ENCODE assay signal across 27 mouse cellular contexts in genomic region chr13:90498978-90499377, GRCm38 (mm10).
DNase-seq lines count a peak whose midpoint lies in the region; ATAC-seq and TF ChIP-seq lines count a peak whose summit lies in the region.
"Had no signal": no experiment of that assay in that cellular context is flagged by ENCODE, and none has a peak within 500 bp of the region (broad histone marks: within the 10 kb centered on the region; RNA-seq: fewer than 3 reads in every experiment).

No protein-coding gene starts in this region.

- H3K4me3 ChIP-seq in MEL (ENCODE audit: control insufficient read depth in 1 of 2, insufficient read depth in 1 of 2, low read depth in 2 of 2, low read length in 2 of 2) = no peak overlapping the region
- no peak overlapping the region for H3K4me3 ChIP-seq in kidney, adult 2 months (ENCODE audit: insufficient read depth, low read depth, low read length)
- H3K4me3 ChIP-seq: embryonic facial prominence, embryonic 13.5 days; embryonic facial prominence, embryonic 15.5 days; erythroblast, embryonic 14.5 days; forebrain, embryonic 10.5 days; forebrain, embryonic 12.5 days had no signal

- H3K27me3 ChIP-seq in MEL (ENCODE audit: control insufficient read depth in 1 of 2, insufficient read depth in 2 of 2, low read length in 2 of 2) = no peaks in the 10 kb centered on the region
- no peaks in the 10 kb centered on the region for H3K27me3 ChIP-seq in kidney, adult 2 months (replicated peaks; ENCODE audit: control insufficient read depth, insufficient read depth, low read length)
- H3K27me3 ChIP-seq: CH12.LX; embryonic facial prominence, embryonic 13.5 days; embryonic facial prominence, embryonic 15.5 days; forebrain, embryonic 12.5 days had no signal

- no peak for TF ChIP-seq CTCF in MEL (IDR thresholded peaks at IDR 0.05 in 2 of 3, conservative IDR thresholded peaks at IDR 0.05 in 1 of 3; ENCODE audit: control insufficient read depth in 1 of 3, insufficient read depth in 1 of 3, low read depth in 2 of 3, low read length in 3 of 3, poor library complexity in 1 of 3, severe bottlenecking in 1 of 3)
- no peak for TF ChIP-seq CTCF in kidney, adult 2 months (conservative IDR thresholded peaks at IDR 0.05; ENCODE audit: insufficient read depth, insufficient read length, low read depth, low read length)

- no peak for TF ChIP-seq EP300 in MEL (IDR thresholded peaks at IDR 0.05; ENCODE audit: low read depth in 1 of 2, low read length in 2 of 2)

- TF ChIP-seq POLR2A in MEL (IDR thresholded peaks at IDR 0.05; ENCODE audit: control insufficient read depth in 1 of 2, insufficient read depth in 1 of 2, low read depth in 1 of 2, low read length in 2 of 2, poor library complexity in 1 of 2) = no peak
- TF ChIP-seq POLR2A in kidney, adult 2 months (IDR thresholded peaks at IDR 0.05; ENCODE audit: low read depth, low read length) = no peak

- TF ChIP-seq RAD21 in MEL (IDR thresholded peaks at IDR 0.05; ENCODE audit: low read depth, low read length) = no peak

- H3K9ac ChIP-seq in MEL (ENCODE audit: control insufficient read depth, low read depth, low read length, poor library complexity, severe bottlenecking) = no peak overlapping the region
- H3K9ac ChIP-seq: embryonic facial prominence, embryonic 13.5 days; embryonic facial prominence, embryonic 15.5 days; forebrain, embryonic 12.5 days; forebrain, postnatal 0 days had no signal

- no peak overlapping the region for H3K27ac ChIP-seq in MEL (ENCODE audit: control insufficient read depth, low read depth, low read length)
- no peak overlapping the region for H3K27ac ChIP-seq in kidney, adult 2 months (ENCODE audit: insufficient read depth, low read depth, low read length)
- H3K27ac ChIP-seq: embryonic facial prominence, embryonic 13.5 days; embryonic facial prominence, embryonic 15.5 days; forebrain, embryonic 10.5 days; forebrain, embryonic 12.5 days had no signal

- WGBS in kidney, adult 2 months = 92% methylated on average over 3 of the region's 3 CpGs

- no peaks in the 10 kb centered on the region for H3K36me3 ChIP-seq in MEL (ENCODE audit: control insufficient read depth in 1 of 2, insufficient read depth in 2 of 2, low read length in 2 of 2)
- no peaks in the 10 kb centered on the region for H3K36me3 ChIP-seq in kidney, adult 2 months (ENCODE audit: control insufficient read depth, insufficient read depth, low read length)
- H3K36me3 ChIP-seq: embryonic facial prominence, embryonic 13.5 days; embryonic facial prominence, embryonic 15.5 days; forebrain, embryonic 10.5 days; forebrain, embryonic 12.5 days; G1E had no signal

- no peaks in the 10 kb centered on the region for H3K9me3 ChIP-seq in MEL (replicated peaks; ENCODE audit: insufficient read depth, low read length)
- H3K9me3 ChIP-seq: embryonic facial prominence, embryonic 13.5 days; embryonic facial prominence, embryonic 15.5 days; forebrain, embryonic 10.5 days; forebrain, embryonic 12.5 days; G1E had no signal

- peak; percentile 6 for DNase-seq in 416B (ENCODE audit: low read depth)
- DNase-seq in MEL (ENCODE audit: low read depth, low spot score) = peak; percentile 5
- DNase-seq in kidney, adult 2 months = no peak
- no peak for DNase-seq in heart, adult 9 months (ENCODE audit: low spot score in 2 of 2)
- DNase-seq: adrenal gland, adult 2 months; adrenal gland, postnatal 10 days; adrenal gland, postnatal 25 days; B cell, adult 2 months; cerebellum, adult 11 months; cerebellum, adult 18-20 months; cerebellum, adult 8-10 months; cerebellum, postnatal 10 days; cerebellum, postnatal 25 days; embryo, embryonic 11 days; forebrain, postnatal 0 days had no signal

- no peaks in the 10 kb centered on the region for H3K4me1 ChIP-seq in MEL (ENCODE audit: control insufficient read depth in 1 of 2, insufficient read depth in 2 of 2, low read length in 2 of 2)
- H3K4me1 ChIP-seq in kidney, adult 2 months (ENCODE audit: control insufficient read depth, insufficient read depth, low read length) = peaks cover 5% of the 10 kb centered on the region
- H3K4me1 ChIP-seq: forebrain, embryonic 10.5 days; forebrain, embryonic 12.5 days had no signal

- peak; percentile 50; the same call in 1 of the 2 replicates for ATAC-seq in granulocyte monocyte progenitor cell, adult 5-6 weeks (replicated peaks; ENCODE audit: poor library complexity, severe bottlenecking)
- ATAC-seq in megakaryocyte progenitor cell, adult 5-6 weeks (replicated peaks; ENCODE audit: poor library complexity) = peak; percentile 78
- ATAC-seq in inflammation-experienced regulatory T-cells, adult 6 months = no peak
- ATAC-seq: CD4-positive, CD25-positive, alpha-beta regulatory T cell, adult 4 months; forebrain, embryonic 14.5 days; forebrain, postnatal 0 days had no signal

- H3K79me2 ChIP-seq in MEL (ENCODE audit: control insufficient read depth, insufficient read depth, low read length, poor library complexity) = no peaks in the 10 kb centered on the region

TF ChIP-seq in MEL, 35 proteins besides CTCF, POLR2A, EP300 and RAD21:
- TF ChIP-seq MYC (IDR thresholded peaks at IDR 0.05; ENCODE audit: low read depth, low read length) (no peak), USF2 (IDR thresholded peaks at IDR 0.05; ENCODE audit: borderline replicate concordance in 1 of 2, insufficient read depth in 1 of 2, low read depth in 1 of 2, low read length in 2 of 2) (no peak), TBP (IDR thresholded peaks at IDR 0.05; ENCODE audit: low read depth, low read length) (no peak), POLR2AphosphoS5 (IDR thresholded peaks at IDR 0.05; ENCODE audit: borderline replicate concordance, low read depth, low read length) (no peak), NELFE (IDR thresholded peaks at IDR 0.05; ENCODE audit: low read depth, low read length) (no peak), JUND (IDR thresholded peaks at IDR 0.05; ENCODE audit: low read depth, low read length) (no peak), RCOR1 (IDR thresholded peaks at IDR 0.05; ENCODE audit: low read depth, low read length) (no peak), NRF1 (IDR thresholded peaks at IDR 0.05; ENCODE audit: insufficient read depth, low read depth, low read length, poor library complexity, severe bottlenecking) (no peak), USF1 (IDR thresholded peaks at IDR 0.05; ENCODE audit: low read depth, low read length) (no peak), TAL1 (IDR thresholded peaks at IDR 0.05; ENCODE audit: low read length) (no peak), MEF2A (IDR thresholded peaks at IDR 0.05; ENCODE audit: extremely low read depth, insufficient replicate concordance, low read depth, low read length, poor library complexity, severe bottlenecking) (no peak), SIN3A (IDR thresholded peaks at IDR 0.05; ENCODE audit: low read length) (no peak), GATA1 (IDR thresholded peaks at IDR 0.05; ENCODE audit: low read depth, low read length) (no peak), MXI1 (IDR thresholded peaks at IDR 0.05; ENCODE audit: low read depth, low read length) (no peak), ETS1 (IDR thresholded peaks at IDR 0.05; ENCODE audit: low read depth, low read length) (no peak), TCF12 (IDR thresholded peaks at IDR 0.05; ENCODE audit: low read depth, low read length) (no peak)

Comparison
In these comparisons a context has a peak if more than half of its experiments do, and no peak if none do; other contexts are left out.
1. DNase-seq: peak in 416B (single experiment) and MEL (single experiment); none in kidney, adult 2 months (single experiment) and heart, adult 9 months (0 of 2).